Mouse (Mus musculus) embryonic fibroblast, embryonic 13.5 days (primary cell): ENCODE measurements around the gene Tex12.

Experiments used
- CTCF ChIP-seq: IDR thresholded peaks from 2 replicates; pipeline ENCODE4 v1.5.1; 2011; ENCODE audit warnings: mild to moderate bottlenecking, control low read depth, low read length, moderate library complexity, borderline replicate concordance; ENCODE audit not compliant: insufficient read depth
- POLR2A ChIP-seq: IDR thresholded peaks from 2 replicates; pipeline ENCODE4 v1.6.1; 2011; ENCODE audit warnings: low read depth, mild to moderate bottlenecking, control low read depth, low read length, moderate library complexity

DNA sequence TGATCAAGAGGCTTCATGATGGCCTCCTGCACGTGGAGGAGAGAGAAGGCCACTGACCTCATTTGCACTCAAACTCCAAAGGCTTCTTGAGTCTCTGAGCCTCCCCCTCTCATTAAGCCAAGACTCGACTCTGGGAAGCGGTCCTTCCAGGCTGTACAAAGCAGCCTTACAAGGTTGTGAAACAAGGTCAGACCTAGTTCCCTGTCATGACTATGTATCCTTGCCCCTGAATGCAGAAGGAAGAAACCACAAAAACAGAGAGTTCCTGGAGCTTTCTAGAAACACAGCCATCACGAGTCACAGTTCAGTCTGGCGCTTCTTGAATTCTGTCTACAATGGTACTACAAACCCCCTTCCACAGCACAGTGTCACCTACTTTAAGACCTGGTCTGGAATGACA, 38.6 kb downstream of the Tex12 start:
- TF ChIP-seq CTCF (no peak), POLR2A (no peak)
